Mouse (Mus musculus) liver, embryonic 14.5 days (tissue): ENCODE data around the gene Cdyl2.

Source experiments
- CTCF ChIP-seq: IDR thresholded peaks from 2 replicates; pipeline ENCODE4 v1.5.1; 2016; ENCODE audit warnings: antibody characterized with exemption, low read depth, control low read depth
- EP300 ChIP-seq: IDR thresholded peaks from 2 replicates; pipeline ENCODE4 v1.6.1; 2016; ENCODE audit warnings: antibody characterized with exemption, low read depth

GRCm38 (mm10) chr8:116591226-116591625 lies 141.6 kb downstream of the Cdyl2 start:
- TF ChIP-seq CTCF (no peak), EP300 (no peak)
